Comparison of ENCODE assay signal across 8 mouse cellular contexts in genomic region chr9:106787979-106788811, GRCm38 (mm10). TPM values are rescaled to one million over a fixed set of nuclear protein-coding genes. Genes with fewer than 3 reads are reported as not detected.
DNase-seq lines count a peak whose midpoint lies in the region; ATAC-seq and TF ChIP-seq lines count a peak whose summit lies in the region.

No protein-coding gene starts in this region.

- ATAC-seq in forebrain, embryonic 12.5 days (ENCODE audit: low FRiP score): peak; percentile 5; the same call in 1 of the 2 replicates
- ATAC-seq in intestine, embryonic 16.5 days: peak; percentile 3; the same call in 1 of the 2 replicates
- ATAC-seq in stomach, postnatal 0 days (ENCODE audit: low FRiP score, low TSS enrichment): no peak

- peaks cover 15% of the 10 kb centered on the region for H3K4me1 ChIP-seq in forebrain, embryonic 12.5 days
- H3K4me1 ChIP-seq in intestine, embryonic 16.5 days (ENCODE audit: control insufficient read depth, insufficient read depth, low read length): peaks cover 18% of the 10 kb centered on the region
- peaks cover 36% of the 10 kb centered on the region for H3K4me1 ChIP-seq in megakaryocyte, embryonic 14.5 days
- H3K4me1 ChIP-seq in stomach, postnatal 0 days (replicated peaks; ENCODE audit: control insufficient read depth, insufficient read depth): no peaks in the 10 kb centered on the region

- no peak for TF ChIP-seq CTCF in stomach, postnatal 0 days (IDR thresholded peaks at IDR 0.05; ENCODE audit: low read depth)

- H3K9ac ChIP-seq in forebrain, embryonic 12.5 days: peak overlapping the region; percentile 99
- H3K9ac ChIP-seq in intestine, embryonic 16.5 days (ENCODE audit: low read depth, low read length): peak overlapping the region; percentile 99
- peak overlapping the region; percentile 99 for H3K9ac ChIP-seq in stomach, postnatal 0 days (ENCODE audit: low read length)

- peak; percentile 20 to 74 for DNase-seq in adrenal gland, adult (ENCODE audit: inconsistent age in 2 of 2, low spot score in 1 of 2)
- DNase-seq in adrenal gland, postnatal 4 days (ENCODE audit: low spot score in 2 of 2): no peak
- peak; percentile 4 for DNase-seq in thymus, postnatal 14 days
- no peak for DNase-seq in thymus, postnatal 36 days
- peak; percentile 22 for DNase-seq in stomach, postnatal 0 days (ENCODE audit: low spot score)

- TF ChIP-seq EP300 in stomach, postnatal 0 days (optimal IDR thresholded peaks at IDR 0.05): no peak

- H3K4me3 ChIP-seq in forebrain, embryonic 12.5 days (replicated peaks): peak overlapping the region; percentile 97
- H3K4me3 ChIP-seq in intestine, embryonic 16.5 days (ENCODE audit: low read length): peak overlapping the region; percentile 99
- H3K4me3 ChIP-seq in megakaryocyte, embryonic 14.5 days (replicated peaks): peak overlapping the region; percentile 97
- H3K4me3 ChIP-seq in stomach, postnatal 0 days (ENCODE audit: low read depth, low read length): peak overlapping the region; percentile 99

- H3K27me3 ChIP-seq in forebrain, embryonic 12.5 days: 0 out of 2 replicates have a peak, but pooled peaks cover 4% of the 10 kb centered on the region
- H3K27me3 ChIP-seq in intestine, embryonic 16.5 days (replicated peaks; ENCODE audit: control insufficient read depth, insufficient read depth, low read length): no peaks in the 10 kb centered on the region
- H3K27me3 ChIP-seq in megakaryocyte, embryonic 14.5 days (replicated peaks): peaks cover 12% of the 10 kb centered on the region
- H3K27me3 ChIP-seq in stomach, postnatal 0 days (ENCODE audit: control insufficient read depth, insufficient read depth, low read length): no peaks in the 10 kb centered on the region

- H3K9me3 ChIP-seq in forebrain, embryonic 12.5 days: no peaks in the 10 kb centered on the region
- no peaks in the 10 kb centered on the region for H3K9me3 ChIP-seq in intestine, embryonic 16.5 days (ENCODE audit: control insufficient read depth, low read length)
- H3K9me3 ChIP-seq in megakaryocyte, embryonic 14.5 days: no peaks in the 10 kb centered on the region
- no peaks in the 10 kb centered on the region for H3K9me3 ChIP-seq in stomach, postnatal 0 days (ENCODE audit: control insufficient read depth, low read length)

- H3K4me2 ChIP-seq in forebrain, embryonic 12.5 days: peak overlapping the region; percentile 84
- H3K4me2 ChIP-seq in intestine, embryonic 16.5 days (ENCODE audit: low read depth, low read length): peak overlapping the region; percentile 87
- H3K4me2 ChIP-seq in stomach, postnatal 0 days (replicated peaks; ENCODE audit: low read depth): peak overlapping the region; percentile 75

- H3K27ac ChIP-seq in forebrain, embryonic 12.5 days: peak overlapping the region; percentile 90
- H3K27ac ChIP-seq in intestine, embryonic 16.5 days (ENCODE audit: low read length): peak overlapping the region; percentile 92
- H3K27ac ChIP-seq in stomach, postnatal 0 days (replicated peaks): peak overlapping the region; percentile 92

- no peaks in the 10 kb centered on the region for H3K36me3 ChIP-seq in forebrain, embryonic 12.5 days (replicated peaks)
- no peaks in the 10 kb centered on the region for H3K36me3 ChIP-seq in intestine, embryonic 16.5 days (ENCODE audit: control insufficient read depth, insufficient read depth, low read length)
- H3K36me3 ChIP-seq in megakaryocyte, embryonic 14.5 days (replicated peaks; ENCODE audit: low read length): no peaks in the 10 kb centered on the region
- H3K36me3 ChIP-seq in stomach, postnatal 0 days (ENCODE audit: control insufficient read depth, insufficient read depth, low read length): no peaks in the 10 kb centered on the region

- WGBS in forebrain, embryonic 12.5 days: 7% methylated on average over 23 of the region's 23 CpGs
- WGBS in intestine, embryonic 16.5 days: 7% methylated on average over 23 of the region's 23 CpGs
- WGBS in stomach, postnatal 0 days: 5% methylated on average over 23 of the region's 23 CpGs

RNA-seq across cellular contexts. Expression of gene Rad54l2, which starts 0.8 kb away (rescaled TPM):
- 10 to 100 TPM; 27.5 to 27.8 TPM for total RNA-seq in adrenal gland, postnatal 4 days (2021)
- 11.2 and 12.3 TPM in 2 replicates for polyA plus RNA-seq in forebrain, embryonic 12.5 days (2016; fragmentation: Nextera tagmentation; extraction: Ambion mirVana)
- 3.3 and 3.7 TPM in 2 replicates for polyA plus RNA-seq in intestine, embryonic 16.5 days (2015; fragmentation: Nextera tagmentation; extraction: Ambion mirVana)
- 1.4 and 1.9 TPM in 2 replicates for polyA plus RNA-seq in megakaryocyte, embryonic 14.5 days (2012; ENCODE audit: insufficient read depth, low replicate concordance)
- 1.6 and 1.9 TPM in 2 replicates for polyA plus RNA-seq in stomach, postnatal 0 days (2015; fragmentation: Nextera tagmentation; extraction: Ambion mirVana)

RNA-seq across cellular contexts. Expression of gene Dcaf1, which starts 33.5 kb away (rescaled TPM):
- 10 to 100 TPM; 34.1 to 39.8 TPM for total RNA-seq in adrenal gland, postnatal 4 days (2021)
- polyA plus RNA-seq in forebrain, embryonic 12.5 days (2016; fragmentation: Nextera tagmentation; extraction: Ambion mirVana): 28.6 and 39.8 TPM in 2 replicates
- polyA plus RNA-seq in intestine, embryonic 16.5 days (2015; fragmentation: Nextera tagmentation; extraction: Ambion mirVana): 17.0 and 18.2 TPM in 2 replicates
- 2.0 TPM in 1 of 2 replicates, not detected in the other for polyA plus RNA-seq in megakaryocyte, embryonic 14.5 days (2012; ENCODE audit: insufficient read depth, low replicate concordance)
- polyA plus RNA-seq in stomach, postnatal 0 days (2015; fragmentation: Nextera tagmentation; extraction: Ambion mirVana): 4.3 and 4.5 TPM in 2 replicates

Comparison
In these comparisons a context has a peak if more than half of its experiments do, and no peak if none do; other contexts are left out.
1. DNase-seq: peak in adrenal gland, adult (2 of 2), thymus, postnatal 14 days (single experiment) and stomach, postnatal 0 days (single experiment); none in adrenal gland, postnatal 4 days (0 of 2) and thymus, postnatal 36 days (0 of 2).
2. Peak in every context shown above with its lines, with median percentiles within 50 percentile points of each other: H3K27ac ChIP-seq, H3K4me2 ChIP-seq, H3K4me3 ChIP-seq and H3K9ac ChIP-seq.